Mouse (Mus musculus) layer of hippocampus, postnatal 25 days (tissue): Measurements from ENCODE around the gene Il2rg. TPM values are rescaled to one million over a fixed set of nuclear protein-coding genes. Genes with fewer than 3 reads are reported as not detected.

Experiments used
- DNase-seq, 2 experiments: peaks; one replicate each; pipeline ENCODE4 v3.0.0; 2022; ENCODE audit warnings: mixed read lengths in 2 of 2, low spot score in 1 of 2; ENCODE audit errors: extremely low spot score in 1 of 2
- total RNA-seq, 2 experiments: library from RNA; stranded (reverse); gene quantifications; 2 replicates each; pipeline ENCODE4 v1.2.3; 2021

Gene Il2rg
- total RNA-seq, 2 experiments from 2014 or later = 1.3 to 1.4 TPM

DNA sequence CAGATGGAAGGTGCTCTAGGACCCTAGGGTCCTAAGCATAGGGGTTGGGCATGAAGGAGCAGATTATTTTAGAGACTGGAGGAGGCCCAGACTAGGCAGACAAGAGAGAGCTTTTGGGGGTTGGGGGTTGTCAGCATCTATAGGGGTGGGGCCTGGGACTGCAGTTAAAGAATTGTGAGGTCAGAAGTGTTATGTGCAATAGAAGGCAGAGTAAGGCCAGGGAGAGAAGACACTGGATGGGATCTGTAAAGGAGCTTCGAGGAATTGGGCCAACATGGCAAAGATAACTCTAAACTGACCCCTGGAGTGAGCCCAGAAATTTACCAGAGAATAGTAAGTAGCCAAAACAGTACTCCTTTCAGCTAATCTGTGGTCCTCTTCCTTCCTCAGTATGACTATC lies 4.2 kb downstream of the Il2rg start, which contains the start of gene Gm614:
Gene Gm614 (minus strand): TSS at position 101 of the 400 bp plus-strand sequence.
- no peak for DNase-seq

DNA sequence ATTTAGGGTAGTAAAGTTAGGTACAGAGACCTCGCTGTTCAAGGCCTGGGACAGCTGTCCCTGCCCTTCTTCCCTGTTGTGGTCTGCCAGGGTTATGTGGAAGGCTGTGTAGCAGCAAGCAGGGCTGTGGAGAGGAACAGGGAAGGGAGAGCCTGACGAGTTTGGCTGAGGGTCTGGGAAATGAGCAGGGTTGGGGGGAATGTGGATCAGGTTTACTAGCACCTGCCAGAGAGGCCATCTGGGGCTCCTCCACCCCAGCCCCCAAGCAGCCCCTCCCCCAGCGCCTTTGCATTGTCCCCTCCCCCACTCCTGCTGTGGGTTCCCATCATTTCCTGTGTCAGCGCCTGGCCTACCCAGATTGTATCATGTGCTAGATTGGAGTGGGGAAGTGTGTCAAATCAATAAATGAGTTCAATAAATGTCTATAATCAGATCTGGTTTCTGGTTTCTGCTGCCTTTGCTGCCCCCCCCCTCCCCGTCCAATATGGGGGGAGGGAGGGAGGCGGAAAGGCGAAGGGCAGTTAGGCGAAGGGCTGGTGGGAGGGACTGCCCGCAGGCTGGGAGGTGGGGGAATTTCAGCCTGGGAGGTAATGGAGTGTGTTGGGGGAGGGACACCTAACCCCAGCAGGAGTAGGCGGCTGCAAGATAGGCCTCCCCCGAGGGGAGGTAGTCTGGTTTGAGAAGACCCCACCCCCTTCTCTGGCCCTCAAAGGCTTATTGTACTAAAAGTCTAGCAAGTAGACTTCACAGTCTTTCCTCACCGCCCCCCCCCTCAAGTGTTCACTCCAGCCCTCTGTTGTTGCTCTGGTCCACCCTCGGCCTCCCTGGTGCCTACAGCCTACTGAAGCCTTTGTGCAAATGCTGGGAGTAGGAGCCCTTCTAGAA lies 7.4 kb downstream of the Il2rg start:
- DNase-seq = no peak

DNA sequence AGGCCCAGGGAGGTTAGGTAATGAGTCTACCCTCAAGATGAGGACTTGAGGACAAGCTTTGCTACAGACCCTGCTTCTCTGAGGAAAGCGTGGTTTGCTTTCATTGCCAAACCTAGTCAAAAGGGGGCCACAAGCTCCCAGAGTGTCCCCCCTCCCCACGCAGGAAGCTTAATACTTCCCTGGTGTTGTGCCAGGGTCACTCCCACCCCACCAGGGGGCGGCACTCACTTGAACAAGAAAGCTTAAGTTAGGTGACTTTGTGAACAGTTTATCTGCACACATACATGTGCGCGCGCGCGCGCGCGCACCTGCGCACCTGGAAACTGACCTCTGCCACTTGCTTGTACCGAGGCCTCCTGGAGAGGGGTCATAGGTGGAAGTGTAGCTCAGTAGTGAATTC lies 11.5 kb downstream of the Il2rg start:
- DNase-seq = no peak

DNA sequence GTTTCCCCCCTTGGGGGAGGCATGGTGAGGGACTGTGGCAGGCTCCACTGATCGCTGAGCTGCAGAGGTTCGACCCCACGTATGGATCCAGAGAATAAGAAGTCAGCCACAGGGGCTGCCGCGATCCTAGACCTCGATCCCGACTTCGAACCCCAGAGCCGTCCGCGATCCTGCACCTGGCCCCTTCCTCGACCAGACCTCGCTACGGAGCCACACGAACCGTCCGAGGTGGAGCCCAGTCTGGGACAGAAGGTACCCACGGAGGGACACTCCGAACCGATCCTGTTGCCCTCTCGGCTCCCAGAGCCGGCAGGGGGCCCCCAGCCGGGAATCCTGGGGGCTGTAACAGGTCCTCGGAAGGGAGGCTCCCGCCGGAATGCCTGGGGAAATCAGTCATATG lies 13.3 kb downstream of the Il2rg start:
- no peak for DNase-seq

DNA sequence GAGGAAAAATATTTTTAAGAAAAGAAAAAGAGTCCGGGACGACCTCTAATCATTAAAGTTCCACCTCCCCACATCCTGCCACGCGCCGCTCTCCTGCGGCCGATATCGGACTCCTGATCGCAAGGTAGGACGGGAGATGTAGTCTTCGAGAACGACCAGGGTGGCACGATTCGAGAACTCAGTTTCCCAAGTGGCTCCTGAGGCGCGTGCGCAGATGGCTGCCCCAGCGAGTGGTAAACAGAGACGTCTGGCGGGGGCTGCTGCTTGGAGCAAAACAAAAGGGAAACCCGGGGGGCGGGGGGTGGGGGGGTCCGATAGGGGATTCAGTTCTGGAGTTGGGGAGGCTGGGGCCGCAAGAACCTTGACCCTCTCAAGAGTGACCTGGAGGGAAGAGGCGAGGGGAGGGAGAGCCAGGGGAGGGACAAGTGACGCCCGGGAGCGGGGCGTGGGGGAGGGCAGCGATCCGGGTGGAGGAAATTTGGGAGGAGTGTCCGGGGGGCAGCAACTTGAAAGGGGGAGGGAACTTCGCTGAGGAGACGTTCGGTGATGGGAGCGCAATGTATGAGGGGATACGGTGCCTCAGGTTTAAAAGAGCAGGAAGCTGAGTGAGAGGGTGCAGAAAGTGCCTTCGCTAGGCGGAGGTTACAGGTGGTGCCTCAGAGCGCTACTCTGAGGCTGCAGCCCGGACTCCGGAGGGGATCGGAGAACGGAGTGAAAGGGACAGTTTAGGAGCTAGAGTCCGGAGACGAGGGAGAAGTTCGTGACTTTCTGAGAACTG lies 13.9 kb downstream of the Il2rg start, which contains the start of gene Foxo4:
Gene Foxo4 (plus strand): TSS at position 577 of the 778 bp plus-strand sequence.
- DNase-seq = peak; percentile 49 to 69

DNA sequence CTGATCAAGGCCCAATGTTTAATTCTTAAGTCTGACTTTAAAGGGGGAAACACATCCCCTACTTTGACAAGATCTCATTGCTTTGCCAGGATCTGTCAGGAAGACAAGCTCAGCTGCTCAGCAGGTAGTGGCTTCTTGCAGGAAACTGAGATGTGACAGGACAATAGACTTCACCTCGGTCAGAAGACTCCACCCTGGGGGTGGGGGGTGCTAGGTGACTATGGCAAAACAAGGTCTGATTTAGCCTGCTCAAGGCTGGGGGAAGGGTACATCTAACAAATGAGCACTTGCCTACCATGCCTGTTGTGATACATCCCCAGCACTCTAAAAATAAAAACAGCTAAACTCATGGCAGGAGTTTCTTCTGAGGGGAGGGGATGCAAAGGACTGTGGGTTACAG lies 23.0 kb downstream of the Il2rg start:
- no peak for DNase-seq

DNA sequence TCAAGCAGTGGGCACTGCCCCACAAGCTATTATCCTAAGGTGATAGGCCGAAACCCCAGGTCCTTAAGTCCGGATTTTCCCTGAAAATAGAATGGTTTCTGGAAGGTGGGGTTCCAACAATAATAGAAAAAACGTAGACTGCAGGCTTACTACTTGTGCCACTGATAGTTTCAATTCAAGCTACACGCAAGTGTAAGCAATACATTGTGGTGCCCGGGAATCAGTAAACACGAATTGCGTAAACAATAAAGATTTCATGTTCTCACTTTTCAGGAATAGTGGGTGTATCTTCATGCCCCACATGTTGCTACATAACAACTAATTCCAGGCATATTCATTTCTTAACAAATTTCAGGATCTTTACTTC lies 45.3 kb downstream of the Il2rg start:
- no peak for DNase-seq

DNA sequence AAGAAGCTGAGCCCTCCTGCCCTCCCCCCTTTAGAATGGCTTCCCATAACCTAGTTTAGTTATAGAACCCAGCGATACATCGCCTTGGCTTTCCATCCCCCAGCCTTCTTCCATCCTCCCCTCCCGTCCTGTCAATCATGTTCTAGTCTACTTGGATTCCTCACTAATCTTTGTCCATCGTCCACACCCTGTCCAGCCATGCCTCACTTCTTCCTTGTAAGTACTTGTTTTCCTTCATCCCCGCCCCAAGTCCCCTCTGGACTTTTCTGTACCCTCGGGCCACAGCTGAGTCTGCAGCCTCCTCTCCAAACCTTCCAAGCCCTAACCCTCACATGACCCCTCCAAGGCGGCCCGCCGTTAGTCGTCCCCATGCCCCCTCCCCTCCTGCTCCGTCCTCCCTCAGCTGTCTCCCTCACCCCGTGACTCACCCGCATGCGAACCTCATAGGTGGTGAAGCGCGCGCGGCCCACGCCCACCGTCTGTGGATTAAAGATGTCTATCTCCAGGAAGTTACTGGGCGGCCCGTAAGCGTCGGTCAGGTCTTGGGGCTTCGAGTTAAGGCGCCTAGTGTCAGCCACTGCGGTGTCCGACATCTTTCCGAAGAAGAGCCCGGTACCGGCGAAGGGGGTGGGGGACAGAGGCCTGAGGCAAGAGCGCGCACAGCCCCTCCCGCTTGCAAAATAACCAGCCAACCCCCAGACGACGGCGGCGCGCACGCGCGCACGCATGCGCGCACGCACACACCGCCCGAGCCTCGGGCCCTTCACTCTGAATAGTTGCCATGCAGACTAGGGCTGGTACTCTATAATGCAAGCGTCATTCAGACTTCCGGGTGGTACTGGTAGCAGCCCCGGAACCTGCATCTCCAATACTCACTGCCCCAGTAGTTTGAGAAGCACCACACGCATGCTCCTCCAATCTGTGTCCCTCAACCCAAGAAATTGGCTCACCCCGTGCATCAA lies 45.9 kb downstream of the Il2rg start, which contains the start of gene Snx12:
Gene Snx12 (minus strand): TSS at position 730 of the 962 bp plus-strand sequence.
- peak; percentile 66 to 72 for DNase-seq

Other genes starting within 250 kb of the Il2rg start
- gene Tex11, start 208.6 kb downstream of the Il2rg start, total RNA-seq = under 1 TPM in 1 of 2 experiments, not detected in 1; 0.10 TPM
- 1 to 10 TPM; 5.0 to 5.4 TPM for gene Slc7a3, start 182.2 kb downstream of the Il2rg start, total RNA-seq
- gene Snx12, start 45.7 kb downstream of the Il2rg start, total RNA-seq = 10 to 100 TPM; 72.9 to 83.2 TPM
- 10 to 100 TPM; 18.4 to 22.8 TPM for gene Foxo4, start 13.7 kb downstream of the Il2rg start, total RNA-seq
- not detected for gene Gm614, start 4.3 kb downstream of the Il2rg start, total RNA-seq
- not detected for gene Gm20489, start 768 bp upstream of the Il2rg start, total RNA-seq
- gene Med12, start 5.8 kb upstream of the Il2rg start, total RNA-seq = 10 to 100 TPM; 21.2 to 39.4 TPM
- gene Nlgn3, start 30.9 kb upstream of the Il2rg start, total RNA-seq = 100 to 1,000 TPM; 194 to 212 TPM
- gene Gjb1, start 108.1 kb upstream of the Il2rg start, total RNA-seq = 10 to 100 TPM; 13.2 TPM
- 100 to 1,000 TPM; 134 to 167 TPM for gene Zmym3, start 152.6 kb upstream of the Il2rg start, total RNA-seq
- 100 to 1,000 TPM; 131 to 158 TPM for gene Nono, start 161.1 kb upstream of the Il2rg start, total RNA-seq
- 1 to 10 TPM in 1 of 2 experiments, under 1 TPM in 1; 0.42 to 1.8 TPM for gene Itgb1bp2, start 180.8 kb upstream of the Il2rg start, total RNA-seq